Mouse (Mus musculus): ENCODE data around the gene Lmx1b. TPM values are rescaled to one million over a fixed set of nuclear protein-coding genes. Genes with fewer than 3 reads are reported as not detected.

The Lmx1b gene
- polyA plus RNA-seq, 1 experiment: 0.12 TPM

DNA sequence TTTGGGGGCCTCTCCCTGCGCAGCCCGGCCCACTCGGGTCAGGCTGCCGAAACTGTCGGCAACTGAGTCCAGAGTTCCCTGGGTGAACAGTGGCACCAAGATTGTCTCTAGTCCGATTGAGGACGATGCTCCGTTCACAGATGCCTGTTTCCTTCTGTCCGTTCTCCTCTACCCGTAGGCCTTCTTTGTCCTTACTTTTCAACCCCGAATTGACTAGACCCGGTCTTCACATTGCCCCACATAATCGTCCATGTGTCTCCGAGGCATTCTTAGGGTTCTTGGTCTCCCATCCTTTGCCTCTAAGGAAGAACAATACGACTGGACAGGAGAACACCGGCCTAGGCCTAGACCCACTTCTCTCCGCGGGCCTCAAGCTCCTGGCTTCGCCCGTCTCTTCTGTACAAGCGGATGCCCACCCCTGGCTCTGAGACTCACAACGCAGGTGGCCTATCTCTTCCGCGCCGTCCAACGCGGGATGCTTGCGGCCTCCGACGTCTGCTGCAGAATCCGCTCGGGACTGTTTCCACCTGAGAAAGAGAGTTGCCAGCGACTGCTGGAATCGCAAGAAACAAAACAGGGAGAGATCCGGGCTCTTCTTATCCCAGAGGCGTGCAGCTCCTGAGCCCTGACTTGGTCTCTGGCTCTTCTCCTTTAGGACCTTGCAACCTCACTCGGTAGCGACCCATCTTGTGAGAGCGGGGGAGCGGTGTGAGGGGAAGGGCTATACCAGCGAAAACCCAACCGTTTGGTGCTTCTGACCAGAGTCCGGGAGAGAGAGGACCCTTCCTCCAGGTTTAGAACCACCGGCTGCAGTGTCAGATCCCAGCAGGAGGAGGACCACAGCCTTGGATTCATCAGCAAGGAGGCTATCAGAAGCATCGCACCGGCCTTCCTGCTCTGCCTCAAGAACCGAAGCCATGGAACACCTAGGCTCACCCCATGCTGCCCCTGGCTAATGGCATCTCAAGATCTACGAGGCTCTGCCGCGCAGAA, 3.7 kb upstream of the Lmx1b start:
- no peak for DNase-seq (ENCODE audit: low spot score)

DNA sequence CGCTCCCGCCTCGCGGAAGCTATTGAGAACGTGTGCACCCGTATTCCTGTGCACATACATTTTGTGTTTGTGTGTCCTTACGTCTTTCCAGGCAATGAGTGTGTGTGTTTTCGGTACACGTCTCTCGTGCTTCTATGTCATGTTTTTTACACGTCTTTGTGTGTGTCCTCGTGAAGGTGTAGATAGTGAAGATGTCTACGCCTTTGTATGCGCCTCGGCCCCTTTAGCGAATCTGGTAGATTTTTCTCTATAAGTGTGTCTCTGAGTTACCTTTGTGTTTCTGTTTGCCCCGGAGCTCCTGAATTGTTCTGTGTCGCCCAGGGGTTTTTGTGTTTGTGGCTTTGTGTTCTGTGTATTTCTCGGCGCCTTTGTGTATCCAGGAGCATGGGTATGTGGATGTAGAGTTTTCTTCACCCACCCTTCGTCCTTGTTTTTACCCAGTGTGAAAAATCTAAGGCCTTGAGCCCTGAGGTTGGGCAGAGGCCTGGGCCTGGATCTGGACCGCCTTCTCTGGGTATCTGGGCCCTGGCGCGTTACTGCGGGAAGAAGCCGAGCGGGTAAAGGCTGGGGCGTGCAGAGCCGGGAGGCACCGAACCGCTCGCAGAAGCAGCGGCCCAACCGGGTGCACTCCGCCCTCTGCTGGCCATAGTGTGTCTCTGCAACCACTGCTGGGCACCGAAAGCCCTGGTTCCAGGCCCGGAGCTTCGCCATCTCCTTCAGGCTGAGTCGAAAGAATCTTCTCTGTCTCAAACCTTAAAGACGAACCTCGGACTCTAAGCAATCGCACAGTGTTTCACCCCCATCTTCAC, 2.5 kb upstream of the Lmx1b start:
- peak; percentile 67 for DNase-seq (ENCODE audit: low spot score)

DNA sequence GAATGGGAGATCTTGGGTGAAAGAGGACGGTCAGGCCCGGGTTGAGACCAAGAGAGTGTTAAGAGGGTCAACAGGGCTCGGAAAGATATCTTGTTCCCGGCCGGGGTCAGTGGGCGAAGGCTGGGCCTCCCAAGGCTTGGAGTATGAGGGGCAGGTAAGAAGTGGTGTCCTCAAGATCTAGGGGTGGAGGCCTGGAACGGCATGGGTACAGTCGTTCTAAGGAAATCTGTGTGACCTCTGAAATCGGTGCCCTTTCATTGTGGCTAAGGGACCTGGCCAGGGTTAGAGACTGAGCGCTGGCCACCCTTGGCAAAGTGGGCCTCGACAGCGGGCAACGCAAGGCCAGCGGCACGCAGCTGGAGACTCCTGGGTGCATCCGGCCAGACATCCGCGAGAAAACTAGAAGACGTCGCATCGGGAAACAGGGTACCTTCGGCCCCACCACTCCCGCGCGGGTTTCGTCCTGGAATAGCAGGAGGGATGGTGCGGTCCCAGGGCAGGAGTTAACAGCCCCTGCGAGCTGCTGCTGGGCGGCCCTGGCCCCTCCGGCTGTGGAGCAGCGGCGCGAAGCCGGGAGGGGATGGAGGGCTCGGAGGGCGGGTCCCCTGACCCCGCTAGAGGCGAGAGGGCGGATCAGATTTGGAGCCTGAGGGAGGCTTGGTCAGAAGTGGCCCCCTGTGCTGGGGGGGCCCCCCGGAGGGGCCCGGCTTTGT, 1.7 kb upstream of the Lmx1b start:
- no peak for DNase-seq (ENCODE audit: low spot score)

DNA sequence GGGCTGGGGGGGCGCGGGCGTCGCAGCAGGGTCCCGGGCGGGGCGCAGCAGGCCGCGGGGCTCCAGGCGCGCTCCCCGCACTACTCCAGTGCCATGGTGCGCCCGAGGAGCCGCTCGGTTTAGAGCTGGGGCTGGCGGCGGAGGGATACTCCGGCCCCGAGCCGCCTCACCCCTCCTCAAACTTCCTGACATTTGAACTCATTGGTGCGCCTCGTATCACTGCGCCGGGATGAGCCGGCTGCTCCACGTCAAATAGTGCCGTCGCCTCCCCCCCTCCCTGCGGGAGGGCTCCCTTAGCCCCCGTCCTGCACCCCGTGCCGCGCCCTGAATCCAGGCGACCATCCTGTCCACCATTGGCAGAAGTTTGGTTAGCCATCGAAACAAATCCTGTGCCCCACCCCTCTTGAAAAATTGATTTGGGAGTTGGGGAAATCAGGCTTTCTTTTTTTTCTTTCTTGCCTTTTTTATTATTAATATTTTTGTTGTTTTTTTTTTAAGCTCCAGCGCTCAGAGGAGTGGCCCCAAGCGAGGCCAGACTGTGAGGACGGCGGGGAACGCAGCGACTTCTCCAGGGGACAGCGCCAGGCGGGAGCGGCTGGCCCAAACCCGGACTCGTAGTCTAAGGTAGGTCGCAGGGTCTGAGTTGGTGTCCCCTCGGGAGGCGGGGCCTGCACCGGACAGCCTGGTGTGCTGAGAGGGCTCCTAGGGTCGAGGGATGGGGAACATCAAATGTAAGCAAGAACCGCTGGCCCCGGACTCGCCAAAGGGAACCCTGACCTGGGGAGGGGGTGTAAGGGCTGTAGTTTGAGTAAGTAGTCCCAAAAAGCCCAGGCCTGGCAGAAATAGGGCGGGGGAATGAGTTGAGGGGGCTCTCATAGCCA, 907 bp upstream of the Lmx1b start:
- no peak for DNase-seq (ENCODE audit: low spot score)

DNA sequence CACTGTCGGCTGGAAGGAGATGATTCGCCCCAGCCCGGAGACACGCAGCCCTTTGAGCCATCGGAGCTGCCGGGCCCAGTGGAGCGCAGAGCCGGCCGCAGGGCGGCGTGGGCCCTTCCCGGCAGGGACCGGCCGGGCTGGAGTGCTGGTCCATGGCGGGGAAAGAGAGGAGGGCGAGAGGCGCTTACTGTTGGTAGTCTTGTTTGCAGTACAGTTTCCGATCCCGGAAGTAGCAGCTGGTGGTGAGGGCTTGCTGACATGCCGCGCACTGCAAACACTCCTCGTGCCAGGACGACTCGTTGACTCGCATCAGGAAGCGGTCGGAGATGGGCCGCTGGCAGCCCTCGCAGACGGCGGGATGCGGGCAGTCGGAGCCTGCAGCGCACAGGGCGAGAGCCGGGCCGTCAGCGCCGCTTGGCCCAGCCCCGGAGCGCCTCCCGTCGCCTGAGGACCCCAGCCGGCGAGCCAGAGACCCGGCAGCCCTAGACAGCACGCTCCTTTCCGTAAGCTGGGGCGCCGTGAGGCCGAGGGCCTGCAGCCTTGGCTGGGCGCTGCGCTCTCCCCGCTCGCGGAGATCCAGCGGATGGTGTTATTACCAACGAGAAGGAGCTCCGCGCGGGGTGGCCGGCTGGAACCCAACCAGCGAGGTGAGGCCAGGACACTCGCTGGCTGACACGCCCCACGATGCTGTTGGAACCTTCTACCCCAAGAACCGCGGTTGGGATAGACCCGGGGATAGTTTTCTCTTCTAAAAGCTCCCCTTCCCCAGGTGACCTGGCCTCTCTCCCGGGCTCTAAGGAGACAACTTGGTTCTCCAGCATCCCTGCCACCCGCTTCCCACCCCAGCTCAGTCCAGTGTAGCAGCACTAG, 775 bp downstream of the Lmx1b start:
- DNase-seq (ENCODE audit: low spot score): no peak

DNA sequence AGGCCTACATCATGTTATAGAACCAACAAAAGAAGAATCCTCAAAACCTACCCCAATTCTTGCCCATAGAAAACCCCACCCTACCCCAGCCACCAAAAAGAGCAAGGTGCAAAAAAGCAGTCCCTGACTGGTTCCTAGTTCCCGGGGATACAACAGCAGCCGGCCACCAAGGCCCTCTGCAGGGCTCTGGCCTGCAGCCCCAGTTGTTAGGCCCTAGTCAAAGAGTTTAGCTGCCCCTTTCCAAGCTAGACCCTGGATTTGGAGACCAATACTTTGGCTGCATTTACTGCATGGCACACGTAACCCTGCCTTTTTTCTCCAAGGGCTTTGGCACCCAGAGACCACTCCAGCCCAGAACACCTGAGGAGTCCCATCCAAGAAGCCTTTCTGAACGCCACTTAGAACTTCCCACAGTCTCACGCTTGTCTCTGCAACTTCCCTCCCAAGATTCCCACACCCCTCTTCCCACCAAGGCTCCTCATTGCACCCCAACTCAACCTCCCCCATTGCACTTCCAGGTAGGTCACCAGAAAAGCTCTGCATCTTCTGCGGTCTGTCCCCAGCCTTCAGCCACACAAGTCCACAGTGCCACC, 2.1 kb downstream of the Lmx1b start:
- DNase-seq (ENCODE audit: low spot score): no peak

DNA sequence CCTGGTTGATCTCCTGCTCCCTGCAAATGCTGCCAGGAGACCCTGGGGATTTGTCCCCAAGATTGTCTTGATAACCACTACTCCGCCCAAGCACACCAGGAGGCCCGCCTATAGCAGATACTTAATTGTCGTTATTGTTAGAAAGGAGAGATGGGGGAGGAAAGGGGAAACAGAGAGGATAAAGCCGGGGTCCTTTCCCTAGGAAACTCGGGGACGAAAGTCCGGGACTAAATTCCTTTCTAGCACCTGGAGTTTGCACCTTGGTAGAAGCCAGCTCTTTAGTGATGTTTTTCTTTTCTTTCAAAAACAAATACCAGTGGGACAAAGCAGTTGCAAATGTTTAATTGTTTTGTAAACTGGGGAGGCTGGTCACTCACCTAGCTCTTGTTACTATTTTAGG, 3.0 kb downstream of the Lmx1b start:
- DNase-seq (ENCODE audit: low spot score): no peak

DNA sequence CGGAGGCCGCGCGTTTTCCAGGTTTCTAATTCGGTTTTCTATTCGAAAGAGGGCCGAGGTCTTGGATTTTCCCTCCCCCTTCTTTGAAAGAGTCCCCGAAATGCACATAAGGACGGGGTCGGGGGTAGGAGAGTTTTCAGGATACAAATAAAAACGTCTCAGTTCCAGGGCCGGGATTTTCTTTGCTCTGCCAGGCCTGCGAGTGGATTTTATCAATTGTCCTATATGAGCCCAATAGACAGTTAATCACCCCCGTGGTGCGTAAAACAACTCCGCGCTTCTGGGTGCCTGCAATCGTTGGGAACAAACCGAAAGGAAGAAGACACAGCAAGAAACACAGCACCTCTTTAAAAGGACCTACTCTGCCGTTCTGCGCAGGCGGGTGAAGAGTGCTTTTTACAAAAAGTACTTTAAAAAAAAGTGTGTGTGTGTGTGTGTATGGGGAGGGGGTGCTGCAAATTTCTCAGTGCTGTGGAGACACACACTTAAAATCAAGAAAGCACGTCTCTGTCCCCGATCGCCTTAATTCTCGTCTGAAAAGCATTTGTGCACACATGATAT, 3.6 kb downstream of the Lmx1b start:
- DNase-seq (ENCODE audit: low spot score): no peak

DNA sequence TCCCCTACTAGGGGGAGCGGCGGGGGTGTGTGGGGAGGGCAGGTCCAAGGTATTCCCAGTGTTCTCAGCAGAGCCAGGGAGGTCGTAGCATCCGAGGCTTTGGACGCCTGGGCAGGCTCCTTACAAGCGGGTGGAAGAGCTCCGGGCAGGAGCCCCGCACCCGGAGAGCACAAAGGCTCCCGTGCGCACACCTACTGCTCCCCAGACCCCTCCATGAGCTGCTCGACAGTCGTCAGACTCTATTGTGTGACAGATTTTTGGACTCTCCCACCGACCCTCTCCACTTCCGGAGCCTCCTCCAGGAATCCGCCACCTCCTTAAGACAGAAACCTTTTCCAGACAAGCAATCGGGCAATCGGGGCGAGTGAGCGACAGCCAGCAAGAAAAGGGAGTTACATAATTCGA, 4.2 kb downstream of the Lmx1b start:
- no peak for DNase-seq (ENCODE audit: low spot score)

DNA sequence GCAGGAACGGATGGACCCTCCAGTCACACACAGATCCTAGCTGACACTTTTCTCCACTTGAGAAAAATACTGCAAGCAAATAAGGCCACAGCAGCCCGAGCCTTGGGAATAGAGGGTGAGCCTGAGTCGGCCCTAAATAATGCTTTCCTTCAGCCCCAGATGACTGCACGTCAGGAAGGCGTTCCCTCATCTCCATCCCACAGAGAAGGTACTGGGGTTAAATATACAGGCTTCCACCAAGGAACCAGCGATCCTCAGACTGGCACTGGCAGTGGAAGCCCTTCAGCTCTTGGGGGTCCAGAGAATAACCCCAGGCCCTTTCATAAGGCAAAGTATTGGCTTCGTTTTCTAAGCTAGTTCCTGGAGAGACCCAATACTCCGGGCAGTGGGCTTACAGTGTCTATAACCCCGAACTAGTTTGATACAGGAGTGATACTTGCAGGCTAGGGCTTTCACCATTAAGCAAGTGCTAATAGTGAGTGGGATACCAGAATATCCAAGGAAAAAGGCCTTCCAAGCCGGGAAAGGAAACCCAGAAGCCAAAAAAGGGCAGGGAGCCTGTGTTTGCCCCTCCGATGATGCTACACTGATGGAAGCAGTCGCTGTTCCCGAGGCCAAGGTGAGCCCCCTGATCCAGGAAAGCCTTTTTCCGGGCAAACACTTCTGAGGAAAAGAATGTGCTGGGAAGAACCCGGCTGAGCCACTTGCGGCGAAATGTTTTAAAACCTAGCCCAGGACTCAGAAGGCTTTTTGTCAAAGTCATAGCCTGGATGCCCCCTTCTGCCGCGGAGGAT, 4.8 kb downstream of the Lmx1b start:
- no peak for DNase-seq (ENCODE audit: low spot score)

DNA sequence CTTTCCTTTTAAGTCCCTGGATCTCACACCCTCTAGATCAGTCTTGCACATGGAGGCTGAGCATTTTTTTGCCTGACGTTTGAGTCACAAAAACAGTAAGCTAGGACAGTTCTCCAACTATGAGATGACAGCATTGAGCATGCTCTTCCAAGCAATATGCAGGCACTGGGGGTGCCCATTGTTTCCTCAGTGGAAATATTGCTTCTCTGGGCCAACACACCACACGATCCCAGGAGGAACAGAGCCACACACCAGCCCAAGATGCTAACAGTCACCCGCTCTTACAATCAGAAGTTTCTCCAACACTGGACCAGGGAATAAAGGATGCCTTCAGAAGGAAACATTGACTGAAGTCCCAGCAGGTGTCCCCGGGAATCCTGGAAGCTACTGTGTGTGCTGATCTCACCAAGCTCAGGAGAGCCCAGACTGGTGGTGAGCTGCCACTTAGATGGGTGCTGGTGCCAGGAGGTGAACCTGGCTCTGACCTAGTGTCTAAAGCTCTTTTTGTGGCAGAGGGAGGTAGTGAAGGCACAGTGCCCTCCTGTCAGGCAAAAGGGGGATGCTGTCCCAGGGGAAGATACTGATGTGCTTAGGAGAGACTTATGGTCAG, 5.7 kb downstream of the Lmx1b start:
- DNase-seq (ENCODE audit: low spot score): no peak

DNA sequence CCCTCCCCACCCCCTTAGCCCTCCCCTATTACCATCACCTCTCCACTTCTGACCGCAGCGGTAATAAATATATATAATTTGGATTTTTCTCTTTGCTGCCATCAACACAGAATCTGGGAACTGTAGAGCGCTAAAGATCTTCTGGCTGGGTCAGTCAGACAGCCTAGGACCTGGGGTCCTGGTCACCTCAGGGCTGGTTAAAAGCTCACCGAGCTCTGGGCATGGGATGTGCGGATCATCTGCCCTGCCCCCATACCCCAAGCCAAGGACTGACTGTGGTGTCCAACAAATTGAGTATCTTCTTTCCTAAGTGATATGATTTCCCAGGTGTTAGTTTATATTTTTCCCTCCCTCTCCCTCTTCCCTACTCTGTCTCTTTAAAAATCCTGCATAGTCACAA, 6.4 kb downstream of the Lmx1b start:
- DNase-seq (ENCODE audit: low spot score): no peak

DNA sequence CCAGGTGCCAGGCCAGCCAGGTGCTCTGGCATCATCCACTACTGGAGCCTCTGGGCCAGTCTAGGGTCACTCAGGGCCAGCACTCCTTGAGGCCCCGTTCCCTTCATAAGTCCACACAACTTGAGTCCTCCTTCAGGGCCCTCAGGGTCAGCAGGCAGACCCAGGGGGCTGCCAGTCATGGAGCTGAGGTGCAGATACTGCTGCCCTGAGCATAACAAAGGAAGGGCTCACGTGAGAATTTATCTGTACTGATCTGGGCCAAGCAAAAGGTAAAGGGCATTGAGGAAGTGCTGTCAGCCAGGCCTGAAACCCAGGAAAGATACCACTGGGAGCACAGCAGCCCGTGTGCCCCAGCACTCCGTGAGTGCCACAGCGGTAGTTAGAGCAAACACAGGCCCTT, 7.1 kb downstream of the Lmx1b start:
- DNase-seq (ENCODE audit: low spot score): no peak

DNA sequence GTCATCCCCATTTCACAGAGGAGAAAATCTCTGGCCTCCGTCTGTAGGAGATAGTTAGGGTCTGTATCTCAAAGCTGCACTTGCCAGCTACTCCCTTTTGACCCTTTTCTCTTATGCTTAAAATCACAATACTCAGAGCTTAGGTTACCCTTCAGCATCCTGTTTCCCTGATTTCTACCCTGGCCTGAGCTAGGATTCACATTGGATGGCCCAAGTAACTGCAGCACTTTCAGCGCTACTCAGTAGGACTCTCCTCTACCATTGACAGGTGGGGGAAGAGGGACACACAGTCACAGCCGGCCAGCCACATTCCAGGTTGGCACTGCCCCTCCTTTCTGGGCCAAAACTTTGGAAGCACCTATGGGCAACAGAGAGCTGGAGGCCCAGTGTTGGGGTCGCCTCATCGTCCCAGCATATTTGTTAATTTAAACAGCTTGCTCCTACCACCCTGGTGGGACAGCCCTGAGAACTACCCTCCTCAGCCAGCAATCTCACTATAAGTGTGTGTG, 7.7 kb downstream of the Lmx1b start:
- no peak for DNase-seq (ENCODE audit: low spot score)

DNA sequence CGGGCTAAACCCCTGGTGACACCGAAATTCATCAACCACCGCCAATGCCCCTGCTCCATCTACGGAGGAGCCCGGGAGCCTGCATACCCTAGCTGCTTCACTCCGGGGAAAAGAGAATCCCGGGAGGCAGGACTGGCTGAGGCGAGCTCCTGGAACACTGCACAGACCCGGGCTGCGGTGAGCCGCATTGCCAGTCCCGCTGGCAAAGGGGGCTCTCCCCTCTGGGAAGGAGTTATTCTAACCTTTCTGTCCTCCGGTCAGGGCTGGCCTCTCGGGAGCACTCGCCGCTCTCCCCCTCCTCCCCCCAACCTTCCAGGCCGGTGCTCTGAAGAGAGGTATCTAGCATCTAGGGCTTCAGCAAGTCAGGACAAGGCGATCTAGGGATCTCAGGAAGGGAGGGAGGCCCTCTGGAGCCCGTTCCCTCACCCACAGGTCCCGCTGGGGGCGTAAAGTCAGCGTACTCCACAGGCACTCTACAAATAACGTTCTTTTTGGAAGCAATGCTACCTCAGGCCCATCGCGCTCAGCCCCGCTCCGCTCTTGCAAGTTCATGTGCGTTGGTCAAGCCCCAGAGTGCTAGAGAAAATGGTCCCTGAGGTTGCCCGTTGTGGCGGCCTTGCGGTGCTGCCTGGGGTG, 8.5 kb downstream of the Lmx1b start:
- no peak for DNase-seq (ENCODE audit: low spot score)

DNA sequence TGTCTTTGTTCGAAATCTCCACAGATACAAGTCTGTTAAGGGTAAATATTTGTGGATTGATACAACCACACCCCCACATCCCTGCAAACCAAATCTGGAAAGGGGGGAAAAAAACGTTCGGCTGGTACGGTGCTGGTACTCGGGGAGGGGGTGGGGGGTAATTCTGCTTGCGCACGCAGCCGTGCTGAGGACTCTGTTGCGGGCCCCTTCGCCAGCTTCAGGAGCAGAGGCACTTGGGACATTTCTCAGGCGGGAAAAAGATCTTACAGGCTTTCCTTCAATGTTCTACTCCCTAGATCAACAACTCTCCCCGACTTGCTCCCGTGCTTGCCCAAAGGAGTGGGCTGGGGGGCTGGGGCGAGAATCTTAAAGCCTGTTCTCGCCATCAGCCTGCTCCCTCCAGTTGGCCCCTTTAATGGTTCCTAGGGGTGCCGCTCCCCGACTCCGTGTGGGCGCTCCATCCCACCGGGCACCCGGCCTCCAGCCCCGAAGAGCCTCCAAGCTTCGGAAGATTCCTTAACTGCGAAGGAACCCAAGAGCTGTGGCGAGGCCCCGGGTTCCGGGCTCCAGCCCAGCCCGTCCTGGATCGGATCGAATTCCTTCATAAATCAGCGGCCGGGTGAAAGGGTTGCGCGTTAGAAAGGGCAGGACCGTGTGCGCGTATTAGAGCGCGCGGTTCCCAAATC, 9.1 kb downstream of the Lmx1b start:
- DNase-seq (ENCODE audit: low spot score): no peak

All from urinary bladder, adult 2 months (tissue).